Mouse (Mus musculus): ENCODE results near the gene Fezf2. TPM values are rescaled to one million over a fixed set of nuclear protein-coding genes. Genes with fewer than 3 reads are reported as not detected.

Gene Fezf2
- polyA plus RNA-seq (2015; fragmentation: Nextera tagmentation; extraction: Ambion mirVana), result 85.1 and 93.0 TPM in 2 replicates

- ATAC-seq, result no peak
- H3K9ac ChIP-seq (replicated peaks; ENCODE audit: low read depth, low read length), result peak within 1 kb of the TSS; percentile 83
These were observed at the start of gene Fezf2 for GRCm38 (mm10) chr14:12348089-12348488. Gene Fezf2 (minus strand): TSS chr14:12348189.

GRCm38 (mm10) chr14:12397561-12397960 is 49.6 kb upstream of the Fezf2 start:
- Histone ChIP-seq H3K36me3 (ENCODE audit: control insufficient read depth, insufficient read depth) (no peaks in the 10 kb centered on the region), H3K4me1 (replicated peaks; ENCODE audit: control insufficient read depth, insufficient read depth, low read length) (peaks cover 20% of the 10 kb centered on the region), H3K27ac (ENCODE audit: low read length) (no peak overlapping the region), H3K4me3 (replicated peaks; ENCODE audit: low read length) (no peak overlapping the region), H3K4me2 (ENCODE audit: low read length) (no peak overlapping the region), H3K9me3 (ENCODE audit: control insufficient read depth, low read length) (no peaks in the 10 kb centered on the region), H3K9ac (replicated peaks; ENCODE audit: low read depth, low read length) (no peak overlapping the region), H3K27me3 (replicated peaks; ENCODE audit: control insufficient read depth, insufficient read depth, low read length) (no peaks in the 10 kb centered on the region)
- 86% methylated on average over 3 of the region's 3 CpGs for WGBS
- no peak for ATAC-seq

More at GRCm38 (mm10) chr14:12348089-12348488, at the start of gene Fezf2:
- Histone ChIP-seq H3K4me2 (ENCODE audit: low read length) (peak within 1 kb of the TSS; percentile 71), H3K4me1 (replicated peaks; ENCODE audit: control insufficient read depth, insufficient read depth, low read length) (peaks cover 34% of the 10 kb centered on the region), H3K4me3 (replicated peaks; ENCODE audit: low read length) (peak within 1 kb of the TSS; percentile 59), H3K36me3 (ENCODE audit: control insufficient read depth, insufficient read depth) (no peaks in the 10 kb centered on the region), H3K9me3 (ENCODE audit: control insufficient read depth, low read length) (no peaks in the 10 kb centered on the region), H3K27me3 (replicated peaks; ENCODE audit: control insufficient read depth, insufficient read depth, low read length) (peaks cover 47% of the 10 kb centered on the region), H3K27ac (ENCODE audit: low read length) (peak within 1 kb of the TSS; percentile 88)
- WGBS, result 3% methylated on average over 2 of the region's 2 CpGs

GRCm38 (mm10) chr14:12394318-12394717 is 46.3 kb upstream of the Fezf2 start:
- 5% methylated on average over 2 of the region's 2 CpGs for WGBS
- H3K4me2 ChIP-seq (ENCODE audit: low read length), result no peak overlapping the region
- no peaks in the 10 kb centered on the region for H3K9me3 ChIP-seq (ENCODE audit: control insufficient read depth, low read length)
- no peak overlapping the region for H3K4me3 ChIP-seq (replicated peaks; ENCODE audit: low read length)
- H3K27ac ChIP-seq (ENCODE audit: low read length), result peak overlapping the region; percentile 17
- H3K36me3 ChIP-seq (ENCODE audit: control insufficient read depth, insufficient read depth), result no peaks in the 10 kb centered on the region
- H3K9ac ChIP-seq (replicated peaks; ENCODE audit: low read depth, low read length), result no peak overlapping the region
- peaks cover 45% of the 10 kb centered on the region for H3K4me1 ChIP-seq (replicated peaks; ENCODE audit: control insufficient read depth, insufficient read depth, low read length)
- no peaks in the 10 kb centered on the region for H3K27me3 ChIP-seq (replicated peaks; ENCODE audit: control insufficient read depth, insufficient read depth, low read length)
- 0 out of 2 replicates have a peak, but pooled peaks have one; percentile 6 for ATAC-seq

GRCm38 (mm10) chr14:12393271-12393861 is 45.4 kb upstream of the Fezf2 start:
- Histone ChIP-seq H3K27me3 (replicated peaks; ENCODE audit: control insufficient read depth, insufficient read depth, low read length) (no peaks in the 10 kb centered on the region), H3K27ac (ENCODE audit: low read length) (peak overlapping the region; percentile 60), H3K36me3 (ENCODE audit: control insufficient read depth, insufficient read depth) (no peaks in the 10 kb centered on the region), H3K9me3 (ENCODE audit: control insufficient read depth, low read length) (no peaks in the 10 kb centered on the region), H3K4me1 (replicated peaks; ENCODE audit: control insufficient read depth, insufficient read depth, low read length) (peaks cover 54% of the 10 kb centered on the region), H3K4me3 (replicated peaks; ENCODE audit: low read length) (no peak overlapping the region), H3K4me2 (ENCODE audit: low read length) (peak overlapping the region; percentile 22; the same call in 1 of the 2 replicates), H3K9ac (replicated peaks; ENCODE audit: low read depth, low read length) (no peak overlapping the region)
- 3% methylated on average over 12 of the region's 12 CpGs for WGBS
- ATAC-seq, result peak; percentile 84

GRCm38 (mm10) chr14:12391167-12391566 is 43.2 kb upstream of the Fezf2 start:
- no peak overlapping the region for H3K9ac ChIP-seq (replicated peaks; ENCODE audit: low read depth, low read length)
- H3K9me3 ChIP-seq (ENCODE audit: control insufficient read depth, low read length), result no peaks in the 10 kb centered on the region
- 0 out of 2 replicates have a peak, but pooled peaks have one; percentile 2 for ATAC-seq
- 0 out of 2 replicates have a peak, but pooled peaks cover 4% of the 10 kb centered on the region for H3K27me3 ChIP-seq (replicated peaks; ENCODE audit: control insufficient read depth, insufficient read depth, low read length)
- H3K36me3 ChIP-seq (ENCODE audit: control insufficient read depth, insufficient read depth), result no peaks in the 10 kb centered on the region
- 17% methylated on average over 7 of the region's 7 CpGs for WGBS
- H3K4me3 ChIP-seq (replicated peaks; ENCODE audit: low read length), result no peak overlapping the region
- H3K4me1 ChIP-seq (replicated peaks; ENCODE audit: control insufficient read depth, insufficient read depth, low read length), result peaks cover 68% of the 10 kb centered on the region
- H3K4me2 ChIP-seq (ENCODE audit: low read length), result no peak overlapping the region
- 0 out of 2 replicates have a peak overlapping the region, but pooled peaks have one; percentile 25 for H3K27ac ChIP-seq (ENCODE audit: low read length)

GRCm38 (mm10) chr14:12388806-12389436 is 40.9 kb upstream of the Fezf2 start:
- no peaks in the 10 kb centered on the region for H3K36me3 ChIP-seq (ENCODE audit: control insufficient read depth, insufficient read depth)
- peak; percentile 49 for ATAC-seq
- H3K4me1 ChIP-seq (replicated peaks; ENCODE audit: control insufficient read depth, insufficient read depth, low read length), result peaks cover 61% of the 10 kb centered on the region
- H3K9ac ChIP-seq (replicated peaks; ENCODE audit: low read depth, low read length), result 0 out of 2 replicates have a peak overlapping the region, but pooled peaks have one; percentile 5
- peak overlapping the region; percentile 62 for H3K27ac ChIP-seq (ENCODE audit: low read length)
- H3K27me3 ChIP-seq (replicated peaks; ENCODE audit: control insufficient read depth, insufficient read depth, low read length), result 0 out of 2 replicates have a peak, but pooled peaks cover 4% of the 10 kb centered on the region
- H3K4me2 ChIP-seq (ENCODE audit: low read length), result 0 out of 2 replicates have a peak overlapping the region, but pooled peaks have one; percentile 29
- H3K9me3 ChIP-seq (ENCODE audit: control insufficient read depth, low read length), result no peaks in the 10 kb centered on the region
- H3K4me3 ChIP-seq (replicated peaks; ENCODE audit: low read length), result no peak overlapping the region
- WGBS, result 5% methylated on average over 14 of the region's 14 CpGs

GRCm38 (mm10) chr14:12388192-12388795 is 40.3 kb upstream of the Fezf2 start:
- H3K9me3 ChIP-seq (ENCODE audit: control insufficient read depth, low read length), result no peaks in the 10 kb centered on the region
- H3K36me3 ChIP-seq (ENCODE audit: control insufficient read depth, insufficient read depth), result no peaks in the 10 kb centered on the region
- H3K9ac ChIP-seq (replicated peaks; ENCODE audit: low read depth, low read length), result 0 out of 2 replicates have a peak overlapping the region, but pooled peaks have one; percentile 5
- peaks cover 55% of the 10 kb centered on the region for H3K4me1 ChIP-seq (replicated peaks; ENCODE audit: control insufficient read depth, insufficient read depth, low read length)
- no peak overlapping the region for H3K4me3 ChIP-seq (replicated peaks; ENCODE audit: low read length)
- peak; percentile 30; the same call in 1 of the 2 replicates for ATAC-seq
- peak overlapping the region; percentile 62 for H3K27ac ChIP-seq (ENCODE audit: low read length)
- no peak overlapping the region for H3K4me2 ChIP-seq (ENCODE audit: low read length)
- 0 out of 2 replicates have a peak, but pooled peaks cover 4% of the 10 kb centered on the region for H3K27me3 ChIP-seq (replicated peaks; ENCODE audit: control insufficient read depth, insufficient read depth, low read length)
- 9% methylated on average over 4 of the region's 4 CpGs for WGBS

GRCm38 (mm10) chr14:12387176-12387575 is 39.2 kb upstream of the Fezf2 start:
- 52% methylated on average over 6 of the region's 6 CpGs for WGBS
- H3K36me3 ChIP-seq (ENCODE audit: control insufficient read depth, insufficient read depth), result no peaks in the 10 kb centered on the region
- peaks cover 47% of the 10 kb centered on the region for H3K4me1 ChIP-seq (replicated peaks; ENCODE audit: control insufficient read depth, insufficient read depth, low read length)
- H3K4me2 ChIP-seq (ENCODE audit: low read length), result no peak overlapping the region
- ATAC-seq, result no peak
- no peak overlapping the region for H3K27ac ChIP-seq (ENCODE audit: low read length)
- 0 out of 2 replicates have a peak, but pooled peaks cover 4% of the 10 kb centered on the region for H3K27me3 ChIP-seq (replicated peaks; ENCODE audit: control insufficient read depth, insufficient read depth, low read length)
- no peak overlapping the region for H3K4me3 ChIP-seq (replicated peaks; ENCODE audit: low read length)
- no peaks in the 10 kb centered on the region for H3K9me3 ChIP-seq (ENCODE audit: control insufficient read depth, low read length)
- no peak overlapping the region for H3K9ac ChIP-seq (replicated peaks; ENCODE audit: low read depth, low read length)

GRCm38 (mm10) chr14:12377883-12378282 is 29.9 kb upstream of the Fezf2 start:
- no peak overlapping the region for H3K4me2 ChIP-seq (ENCODE audit: low read length)
- 0 out of 2 replicates have a peak, but pooled peaks cover 2% of the 10 kb centered on the region for H3K27me3 ChIP-seq (replicated peaks; ENCODE audit: control insufficient read depth, insufficient read depth, low read length)
- peak; percentile 61 for ATAC-seq
- no peak overlapping the region for H3K4me3 ChIP-seq (replicated peaks; ENCODE audit: low read length)
- no peak overlapping the region for H3K9ac ChIP-seq (replicated peaks; ENCODE audit: low read depth, low read length)
- 36% methylated on average over 9 of the region's 9 CpGs for WGBS
- H3K9me3 ChIP-seq (ENCODE audit: control insufficient read depth, low read length), result no peaks in the 10 kb centered on the region
- H3K4me1 ChIP-seq (replicated peaks; ENCODE audit: control insufficient read depth, insufficient read depth, low read length), result peaks cover 5% of the 10 kb centered on the region; the same call in 1 of the 2 replicates
- no peaks in the 10 kb centered on the region for H3K36me3 ChIP-seq (ENCODE audit: control insufficient read depth, insufficient read depth)
- H3K27ac ChIP-seq (ENCODE audit: low read length), result peak overlapping the region; percentile 35; the same call in 1 of the 2 replicates

Data from forebrain, embryonic 16.5 days (tissue).